Mouse (Mus musculus): ENCODE measurements around the gene Col15a1.

The Col15a1 gene

GRCm38 (mm10) chr4:47207969-47208420 lies at the start of gene Col15a1:
Gene Col15a1, plus strand, starts transcription at chr4:47208161.
- no peak for DNase-seq (ENCODE audit: extremely low read depth, low read depth)

DNA sequence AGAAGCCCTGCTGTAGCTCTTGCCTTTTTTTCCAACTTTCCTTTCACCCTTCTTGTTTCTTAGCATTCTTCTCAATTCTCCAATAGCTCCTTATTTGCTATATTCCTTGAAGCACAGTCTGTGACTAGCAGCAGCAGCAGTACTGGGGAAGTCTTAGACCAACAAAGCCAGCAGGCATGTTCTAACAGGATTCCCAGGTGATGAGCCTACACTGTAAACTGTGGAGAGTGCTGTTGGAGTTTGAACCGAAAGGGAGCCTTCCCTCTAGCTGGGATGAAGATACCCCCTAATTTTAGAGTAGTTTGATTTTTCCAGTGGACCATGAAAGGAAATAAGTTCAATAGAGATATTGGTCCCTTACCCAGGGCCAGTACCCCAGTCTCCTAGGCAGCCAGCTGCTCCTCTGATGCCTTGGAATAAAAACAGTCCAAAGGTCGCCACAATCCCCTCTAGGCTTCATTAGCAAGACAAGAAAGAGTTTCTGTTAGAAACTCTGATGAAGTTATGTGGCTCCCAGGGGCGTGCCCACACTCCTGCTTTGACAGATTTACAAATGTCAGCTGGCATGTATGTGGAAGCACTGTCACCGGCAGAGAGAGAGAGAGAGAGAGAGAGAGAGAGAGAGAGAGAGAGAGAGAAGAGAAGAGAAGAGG lies 46.7 kb upstream of the Col15a1 start:
- no peak for DNase-seq (ENCODE audit: extremely low read depth, low read depth)

GRCm38 (mm10) chr4:47161756-47162587 lies 46.0 kb upstream of the Col15a1 start:
- DNase-seq (ENCODE audit: extremely low read depth, low read depth) = no peak

DNA sequence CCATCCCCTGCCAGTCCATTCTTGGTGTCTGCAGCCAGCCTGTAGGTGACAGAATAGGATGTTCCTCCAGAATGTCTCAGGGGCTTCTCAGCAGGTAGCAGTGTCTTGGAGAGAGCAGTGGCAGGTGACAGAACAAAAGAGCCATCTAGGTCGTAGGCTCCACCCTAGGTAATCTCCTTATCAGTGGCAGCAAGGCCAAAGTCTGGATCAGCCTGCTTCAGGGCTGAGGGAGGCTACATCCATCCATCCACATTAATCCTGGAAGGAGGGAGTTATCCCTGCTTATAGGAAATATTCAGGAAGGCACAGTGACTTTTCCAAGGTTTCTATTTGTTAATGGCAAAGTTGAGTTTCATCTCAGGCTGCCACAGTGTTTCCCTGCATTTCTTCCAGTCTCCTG lies 35.6 kb upstream of the Col15a1 start:
- DNase-seq (ENCODE audit: extremely low read depth, low read depth) = no peak

DNA sequence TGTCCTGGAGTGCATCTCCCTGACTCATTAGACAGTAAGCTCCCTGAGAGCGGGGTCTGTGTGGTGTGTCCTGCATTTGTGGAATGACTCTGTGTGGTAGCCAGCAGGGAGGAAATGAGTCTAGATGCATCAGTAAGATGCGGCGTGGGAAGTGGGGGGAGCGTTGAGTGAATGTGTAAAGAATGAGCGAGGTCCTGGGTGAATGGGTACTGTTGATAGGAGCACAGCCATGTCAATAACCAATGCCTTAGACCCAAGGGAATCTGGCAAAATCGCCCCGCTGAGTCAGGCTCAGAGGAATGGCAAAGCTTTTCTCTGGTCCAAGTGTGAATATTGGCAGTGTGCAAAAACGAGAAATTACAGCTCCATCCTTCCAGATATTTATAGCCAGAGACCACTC lies 30.9 kb upstream of the Col15a1 start:
- DNase-seq (ENCODE audit: extremely low read depth, low read depth) = no peak

DNA sequence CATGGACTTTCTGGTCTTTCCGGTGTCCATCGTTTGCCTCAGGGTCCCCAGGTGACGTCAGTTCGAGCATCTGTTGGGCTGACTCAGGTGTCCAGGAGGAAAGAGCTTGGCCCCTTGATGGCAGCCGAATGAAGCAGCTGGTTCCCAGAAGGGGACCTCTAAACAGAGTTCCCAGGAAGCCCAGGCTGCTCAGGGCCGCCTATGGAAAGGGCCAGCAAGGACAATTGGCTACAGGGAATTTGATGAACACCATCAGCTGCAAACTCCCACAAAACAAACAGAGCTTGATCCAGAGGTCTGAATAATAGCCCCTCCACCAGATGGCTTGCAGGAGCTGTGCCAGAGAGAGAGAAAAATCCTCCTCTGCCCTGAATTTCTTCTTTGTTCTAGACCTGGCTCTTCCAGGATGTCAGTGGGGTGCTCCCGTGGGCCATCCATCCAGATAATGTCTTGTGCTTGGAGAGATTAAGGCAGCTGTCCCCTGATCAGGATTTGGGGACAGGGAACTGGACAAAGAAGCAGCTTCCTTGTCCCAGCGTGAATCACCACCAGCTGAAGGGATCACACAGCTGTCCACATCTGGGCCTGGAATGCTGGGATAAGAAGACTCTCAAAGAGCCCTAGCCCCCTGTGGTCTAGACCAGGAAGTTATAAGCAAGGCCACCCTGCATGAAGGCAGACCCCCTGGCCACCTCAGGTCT lies 29.6 kb upstream of the Col15a1 start:
- DNase-seq (ENCODE audit: extremely low read depth, low read depth) = no peak

DNA sequence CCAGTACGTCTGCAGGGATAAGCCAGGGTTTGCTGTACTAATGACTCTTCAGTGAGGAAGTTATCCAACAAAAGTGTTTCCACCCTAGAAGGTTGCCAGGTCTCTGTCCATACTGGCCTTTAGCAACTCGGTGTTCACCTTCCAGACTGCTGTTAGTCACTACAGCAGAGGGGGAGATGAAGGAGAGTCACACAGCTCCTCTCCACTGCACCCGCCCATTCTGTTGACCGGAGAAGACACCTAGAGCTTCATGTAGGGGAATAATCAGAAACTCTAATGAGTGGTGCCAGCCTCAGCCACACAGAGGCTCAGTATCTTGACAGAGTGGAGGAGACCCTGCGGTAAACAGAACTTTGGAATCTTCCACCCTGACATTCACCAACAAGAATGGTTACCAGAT lies 28.4 kb upstream of the Col15a1 start:
- no peak for DNase-seq (ENCODE audit: extremely low read depth, low read depth)

DNA sequence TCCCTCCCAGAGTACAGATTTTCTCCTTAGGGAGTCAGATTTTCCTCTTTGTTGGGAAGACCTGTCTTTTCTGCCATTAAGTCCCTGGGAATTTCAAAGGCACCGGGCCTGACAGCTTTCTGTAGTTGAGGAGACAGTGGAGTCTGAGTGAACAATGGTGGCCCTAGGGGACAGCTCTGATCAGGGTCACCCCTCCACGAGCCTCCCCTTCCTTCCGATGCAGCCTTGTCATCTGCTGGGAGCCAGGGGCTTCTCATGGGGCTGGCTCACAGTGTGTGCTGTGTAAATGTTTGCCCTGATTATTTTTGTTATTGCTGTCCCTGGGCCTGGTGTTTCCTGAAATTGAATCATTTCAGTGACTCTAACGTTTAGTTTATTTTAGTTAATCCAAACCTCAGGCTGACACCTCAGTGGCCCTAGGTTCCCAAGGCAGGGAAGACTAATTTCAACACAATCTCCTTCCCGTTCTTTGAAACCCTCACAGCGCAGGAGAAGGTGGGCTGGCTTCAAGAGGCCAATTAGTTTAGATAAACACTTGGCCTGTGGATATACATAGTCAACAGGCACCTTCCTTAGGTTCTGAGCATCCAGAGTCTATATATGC lies 23.8 kb upstream of the Col15a1 start:
- DNase-seq (ENCODE audit: extremely low read depth, low read depth) = no peak

DNA sequence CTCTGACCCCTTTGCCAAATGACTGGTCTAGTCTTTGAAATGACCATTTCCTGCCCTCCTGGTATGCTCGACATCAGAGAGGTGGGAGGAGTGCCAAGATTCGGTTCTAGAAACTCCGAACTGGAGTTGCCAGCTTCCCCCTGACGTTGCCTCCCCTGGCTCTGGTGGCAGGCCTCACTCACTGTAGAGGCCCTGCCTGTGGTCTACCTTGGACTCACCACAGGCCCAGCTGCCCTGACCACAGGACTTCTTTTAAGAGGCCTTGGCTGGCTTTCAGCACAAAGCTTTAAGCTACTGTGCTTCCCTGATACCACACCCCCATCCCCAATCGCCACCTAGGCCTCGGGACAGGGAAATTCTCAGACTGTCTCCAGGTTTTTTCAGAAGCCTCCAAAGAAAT lies 21.4 kb upstream of the Col15a1 start:
- no peak for DNase-seq (ENCODE audit: extremely low read depth, low read depth)

GRCm38 (mm10) chr4:47196173-47196572 lies 11.8 kb upstream of the Col15a1 start:
- DNase-seq (ENCODE audit: extremely low read depth, low read depth) = no peak

- DNase-seq (ENCODE audit: extremely low read depth, low read depth) = no peak
Measured at GRCm38 (mm10) chr4:47203643-47204042, 4.3 kb upstream of the Col15a1 start.

- no peak for DNase-seq (ENCODE audit: extremely low read depth, low read depth)
Measured at GRCm38 (mm10) chr4:47205846-47206245, 2.1 kb upstream of the Col15a1 start.

DNA sequence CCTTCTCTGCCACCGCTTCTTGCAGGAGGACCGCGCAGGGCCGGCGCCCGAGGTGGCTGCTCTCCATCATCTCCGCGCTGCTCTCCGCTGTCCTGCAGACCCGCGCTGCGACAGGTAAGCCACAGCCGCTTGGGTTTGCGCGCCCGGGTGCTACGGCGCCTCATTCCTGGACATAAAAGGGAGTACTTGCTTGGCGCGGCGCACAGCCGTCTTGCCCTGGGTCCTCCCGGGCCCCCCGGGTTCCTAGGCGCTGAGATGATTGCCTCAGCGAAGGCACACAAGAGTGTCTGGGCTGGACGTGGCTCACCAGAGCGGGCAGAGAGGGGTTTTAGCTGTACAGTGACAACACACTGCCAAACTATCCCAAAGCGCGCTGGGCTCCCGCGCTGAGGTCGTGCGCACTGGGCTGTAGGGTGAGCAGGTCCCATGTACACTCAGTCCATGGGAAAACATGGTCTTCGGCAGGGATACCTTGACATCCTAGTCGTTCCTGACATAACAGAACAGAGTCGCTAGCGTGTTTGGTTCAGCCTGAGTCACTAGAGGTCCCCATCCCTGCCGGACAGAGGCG lies 545 bp downstream of the Col15a1 start:
- DNase-seq (ENCODE audit: extremely low read depth, low read depth) = no peak

GRCm38 (mm10) chr4:47209466-47209865 lies 1.5 kb downstream of the Col15a1 start:
- no peak for DNase-seq (ENCODE audit: extremely low read depth, low read depth)

DNA sequence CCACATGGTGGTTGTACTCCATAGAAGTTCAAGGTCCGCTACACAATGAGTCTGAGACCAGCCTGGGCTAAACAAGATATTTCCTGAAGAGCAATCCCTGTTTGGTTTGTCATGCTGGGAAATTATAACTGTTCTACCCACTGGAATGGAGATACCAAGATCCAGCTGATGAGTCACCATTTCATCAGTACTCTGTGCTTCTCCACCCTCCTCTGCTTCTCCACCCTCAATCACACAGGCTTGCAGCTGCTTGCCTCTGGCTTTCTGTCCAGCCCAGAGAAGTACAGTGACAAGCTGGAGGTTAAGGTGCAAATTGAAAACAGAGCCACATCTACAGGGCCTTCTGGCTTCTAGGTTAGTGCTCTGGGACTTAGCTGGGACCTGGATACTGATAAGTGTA lies 10.9 kb downstream of the Col15a1 start:
- no peak for DNase-seq (ENCODE audit: extremely low read depth, low read depth)

DNA sequence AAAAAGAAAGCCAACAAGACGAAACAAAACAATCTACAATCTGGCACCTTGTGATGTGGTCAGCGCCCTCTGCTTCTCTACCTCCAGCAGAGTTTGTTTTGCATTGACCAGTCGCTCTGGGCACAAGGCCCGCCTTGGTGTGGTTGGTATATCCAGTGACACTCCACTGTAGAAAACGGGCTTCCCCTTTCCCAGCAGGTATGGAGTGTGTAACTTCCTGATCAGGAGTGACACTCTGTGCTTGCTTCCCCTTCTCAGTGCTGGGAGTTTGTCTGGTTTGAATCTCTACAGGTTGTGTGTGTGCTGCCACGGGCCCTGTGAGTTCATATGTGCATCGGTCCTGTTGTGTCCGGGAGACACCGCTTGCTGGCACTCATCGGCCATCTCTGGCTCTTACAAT lies 11.4 kb downstream of the Col15a1 start:
- no peak for DNase-seq (ENCODE audit: extremely low read depth, low read depth)

- DNase-seq (ENCODE audit: extremely low read depth, low read depth) = no peak
Measured at GRCm38 (mm10) chr4:47220544-47220943, 12.6 kb downstream of the Col15a1 start.

- no peak for DNase-seq (ENCODE audit: extremely low read depth, low read depth)
Measured at GRCm38 (mm10) chr4:47222146-47222545, 14.2 kb downstream of the Col15a1 start.

GRCm38 (mm10) chr4:47225920-47226319 lies 18.0 kb downstream of the Col15a1 start:
- no peak for DNase-seq (ENCODE audit: extremely low read depth, low read depth)

- DNase-seq (ENCODE audit: extremely low read depth, low read depth) = no peak
Measured at GRCm38 (mm10) chr4:47227101-47227500, 19.1 kb downstream of the Col15a1 start.

DNA sequence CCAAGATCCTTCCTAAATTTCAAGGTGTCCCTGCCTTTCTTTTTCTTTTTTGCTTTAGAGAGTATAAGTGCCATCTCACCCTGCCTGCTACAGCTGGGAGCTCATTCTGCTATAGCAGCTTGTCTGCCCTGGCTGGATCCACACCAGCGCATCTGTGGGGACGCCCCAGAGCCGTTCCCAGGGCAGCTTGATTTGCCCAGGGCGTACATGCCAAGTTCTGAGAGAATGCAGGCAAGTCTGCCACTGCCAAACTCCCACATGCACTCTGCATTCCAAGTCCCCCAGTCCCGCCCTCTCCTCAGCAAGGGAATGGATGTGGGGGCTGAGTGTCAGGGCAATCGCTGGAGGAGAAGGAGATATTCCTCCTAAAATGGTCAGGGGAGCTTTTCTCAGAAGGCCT lies 19.8 kb downstream of the Col15a1 start:
- DNase-seq (ENCODE audit: extremely low read depth, low read depth) = no peak
